Mouse (Mus musculus) ES-Bruce4 (cell line): ENCODE data around the gene Terf2ip.

ENCODE experiments used
- CTCF ChIP-seq: IDR thresholded peaks from one replicate; pipeline ENCODE4 v1.8.1; 2011; ENCODE audit warnings: low read depth, low read length
- EP300 ChIP-seq: IDR thresholded peaks from 2 replicates; pipeline ENCODE4 v1.6.1; 2011; ENCODE audit warnings: low read depth, low read length; ENCODE audit not compliant: insufficient read depth

DNA sequence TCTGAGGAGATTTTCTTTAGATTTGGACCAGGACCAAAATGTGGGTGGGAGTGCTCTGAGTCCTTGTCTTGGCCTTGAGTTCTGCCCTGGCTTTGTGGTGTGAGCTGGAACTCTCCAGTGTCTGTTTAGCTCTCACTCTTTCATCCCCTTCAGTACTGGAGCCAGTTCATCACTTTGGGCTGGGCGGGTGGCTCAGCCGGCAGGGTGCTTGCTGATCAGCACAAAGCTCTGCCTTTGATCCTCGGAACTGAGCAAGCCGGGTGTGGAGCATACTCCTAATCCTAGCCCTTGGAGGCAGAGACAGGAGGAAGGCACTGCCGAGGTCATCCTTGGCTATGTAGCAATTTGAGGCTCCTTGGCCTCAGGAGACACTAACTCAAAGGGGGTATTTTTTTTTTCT is 42.2 kb upstream of the Terf2ip start:
- no peak for TF ChIP-seq CTCF
- TF ChIP-seq EP300: no peak
